Mouse (Mus musculus) MEL (cell line): ENCODE data around the gene Ece2. TPM values are rescaled to one million over a fixed set of nuclear protein-coding genes. Genes with fewer than 3 reads are reported as not detected.
A peak's percentile ranks its signal among the peaks of the same experiment; 100 is the strongest.

Source experiments
- DNase-seq: peaks from one replicate; pipeline ENCODE4 v3.0.0; 2011; ENCODE audit warnings: low read depth, low spot score
- H3K27ac ChIP-seq: 2 replicates; pipeline ENCODE4 v1.5.1; 2012; ENCODE audit warnings: low read depth, mild to moderate bottlenecking, control low read depth, low read length, moderate library complexity; ENCODE audit not compliant: control insufficient read depth
- H3K27me3 ChIP-seq, 2 experiments: fragments of 150-350 bp in 1 of 2; sonication (generic) in 1 of 2; 2 replicates each; pipeline ENCODE4 v1.6.1; 2012; ENCODE audit warnings: low read length in 2 of 2, mild to moderate bottlenecking in 2 of 2, improper control_type of control experiment in 1 of 2, moderate library complexity in 1 of 2; ENCODE audit not compliant: insufficient read depth in 2 of 2, control insufficient read depth in 1 of 2
- H3K36me3 ChIP-seq, 2 experiments: 2 replicates each; pipeline ENCODE4 v1.6.1; 2012 to 2014; ENCODE audit warnings: low read length in 2 of 2, improper control_type of control experiment in 1 of 2, inconsistent platforms in 1 of 2, mild to moderate bottlenecking in 1 of 2; ENCODE audit not compliant: insufficient read depth in 2 of 2, control insufficient read depth in 1 of 2
- H3K4me1 ChIP-seq, 2 experiments: fragments of 150-350 bp in 1 of 2; sonication (generic) in 1 of 2; 2 replicates each; pipeline ENCODE4 v1.6.1; 2012; ENCODE audit warnings: low read length in 2 of 2, improper control_type of control experiment in 1 of 2, mild to moderate bottlenecking in 1 of 2; ENCODE audit not compliant: insufficient read depth in 2 of 2, control insufficient read depth in 1 of 2
- H3K4me3 ChIP-seq, 2 experiments: fragments of 150-350 bp in 1 of 2; sonication (generic) in 1 of 2; 2 replicates each; pipeline ENCODE4 v1.5.1; 2012; ENCODE audit warnings: low read depth in 2 of 2, low read length in 2 of 2, mild to moderate bottlenecking in 2 of 2, moderate library complexity in 2 of 2, control low read depth in 1 of 2, improper control_type of control experiment in 1 of 2; ENCODE audit not compliant: control insufficient read depth in 1 of 2, insufficient read depth in 1 of 2
- H3K79me2 ChIP-seq: 2 replicates; pipeline ENCODE4 v1.6.1; 2012; ENCODE audit warnings: mild to moderate bottlenecking, low read length, moderate library complexity; ENCODE audit not compliant: control insufficient read depth, poor library complexity, insufficient read depth
- H3K9ac ChIP-seq: 2 replicates; pipeline ENCODE4 v1.6.1; 2012; ENCODE audit warnings: low read depth, mild to moderate bottlenecking, control low read depth, low read length, moderate library complexity; ENCODE audit not compliant: control insufficient read depth, poor library complexity, severe bottlenecking
- H3K9me3 ChIP-seq: fragments of 150-350 bp; sonication (generic); replicated peaks from 2 replicates; pipeline ENCODE4 v1.6.1; 2012; ENCODE audit warnings: mild to moderate bottlenecking, low read length, improper control_type of control experiment, moderate library complexity; ENCODE audit not compliant: insufficient read depth
- CTCF ChIP-seq, 3 experiments: IDR thresholded peaks in 2 of 3; conservative IDR thresholded peaks in 1 of 3; 2 replicates each; pipeline ENCODE4 v1.5.1; 2011 to 2012; ENCODE audit warnings: low read length in 3 of 3, low read depth in 2 of 3, mild to moderate bottlenecking in 2 of 3, improper control_type of control experiment in 1 of 3, inconsistent platforms in 1 of 3, mixed read lengths in 1 of 3, moderate library complexity in 1 of 3; ENCODE audit not compliant: control insufficient read depth in 1 of 3, insufficient read depth in 1 of 3, poor library complexity in 1 of 3, severe bottlenecking in 1 of 3
- GATA1 ChIP-seq: IDR thresholded peaks from 2 replicates; pipeline ENCODE4 v1.6.1; 2011; ENCODE audit warnings: low read depth, low read length, improper control_type of control experiment
- HCFC1 ChIP-seq: IDR thresholded peaks from 2 replicates; pipeline ENCODE4 v1.6.1; 2012; ENCODE audit warnings: low read depth, mild to moderate bottlenecking, inconsistent platforms, low read length, improper control_type of control experiment, moderate library complexity
- MAX ChIP-seq: IDR thresholded peaks from 2 replicates; pipeline ENCODE4 v1.6.1; 2011; ENCODE audit warnings: low read length, improper control_type of control experiment
- MEF2A ChIP-seq: IDR thresholded peaks from 2 replicates; pipeline ENCODE4 v1.6.1; 2014; ENCODE audit warnings: low read depth, mild to moderate bottlenecking, inconsistent platforms, low read length, improper control_type of control experiment; ENCODE audit not compliant: poor library complexity, insufficient replicate concordance, severe bottlenecking; ENCODE audit errors: extremely low read depth
- MXI1 ChIP-seq: IDR thresholded peaks from 2 replicates; pipeline ENCODE4 v1.6.1; 2011; ENCODE audit warnings: mild to moderate bottlenecking, low read depth, low read length, improper control_type of control experiment
- MYC ChIP-seq: IDR thresholded peaks from 2 replicates; pipeline ENCODE4 v1.6.1; 2011; ENCODE audit warnings: low read depth, mild to moderate bottlenecking, low read length, improper control_type of control experiment, moderate library complexity
- NELFE ChIP-seq: IDR thresholded peaks from 2 replicates; pipeline ENCODE4 v1.6.1; 2011; ENCODE audit warnings: low read depth, low read length, improper control_type of control experiment
- RAD21 ChIP-seq: IDR thresholded peaks from 2 replicates; pipeline ENCODE4 v1.6.1; 2011; ENCODE audit warnings: mild to moderate bottlenecking, low read depth, low read length, improper control_type of control experiment
- SMC3 ChIP-seq: IDR thresholded peaks from 2 replicates; pipeline ENCODE4 v1.6.1; 2011; ENCODE audit warnings: low read depth, low read length, improper control_type of control experiment
- TCF12 ChIP-seq: IDR thresholded peaks from 2 replicates; pipeline ENCODE4 v1.6.1; 2014; ENCODE audit warnings: low read depth, mild to moderate bottlenecking, inconsistent platforms, low read length, improper control_type of control experiment, moderate library complexity
- UBTF ChIP-seq: IDR thresholded peaks from 2 replicates; pipeline ENCODE4 v1.6.1; 2012; ENCODE audit warnings: low read depth, mild to moderate bottlenecking, inconsistent platforms, low read length, improper control_type of control experiment, moderate library complexity, borderline replicate concordance; ENCODE audit not compliant: insufficient read depth
- USF1 ChIP-seq: IDR thresholded peaks from 2 replicates; pipeline ENCODE4 v1.6.1; 2014; ENCODE audit warnings: low read depth, mild to moderate bottlenecking, inconsistent platforms, low read length, improper control_type of control experiment, moderate library complexity
- ZC3H11A ChIP-seq: IDR thresholded peaks from 2 replicates; pipeline ENCODE4 v1.6.1; 2012; ENCODE audit warnings: low read depth, mild to moderate bottlenecking, inconsistent platforms, low read length, improper control_type of control experiment
- polyA plus RNA-seq, 2 experiments: library from polyadenylated mRNA; stranded (reverse) in 1 of 2; unstranded in 1 of 2; fragments of >175 nt in 1 of 2; fragments of >200 nt in 1 of 2; gene quantifications; 2 replicates each; pipeline versions ENCODE4 v1.2.1 to v1.2.4; 2012; ENCODE audit warnings: low replicate concordance in 2 of 2, low read depth in 1 of 2; ENCODE audit not compliant: insufficient read length in 2 of 2, insufficient read depth in 1 of 2, missing spikeins in 1 of 2
- total RNA-seq: library from RNA; depleted of rRNA; stranded (reverse); fragments of 300-350 nt; gene quantifications from 2 replicates; pipeline ENCODE4 v1.2.3, GENCODE M21; 2012

The Ece2 gene
- total and polyA plus RNA-seq, 3 experiments = 4.9 to 7.4 TPM; not detected in 1

- Histone ChIP-seq H3K4me1 (peaks cover 5 to 13% of the 10 kb centered on the region in 2 experiments), H3K9me3 (no peaks in the 10 kb centered on the region), H3K36me3 (peaks cover 0 to 11% of the 10 kb centered on the region in 2 experiments), H3K4me3 (no peak overlapping the region), H3K9ac (no peak overlapping the region), H3K27ac (no peak overlapping the region), H3K79me2 (no peaks in the 10 kb centered on the region), H3K27me3 (no peaks in the 10 kb centered on the region)
- TF ChIP-seq RAD21 (peak; percentile 83), GATA1 (no peak), ZC3H11A (peak; percentile 68), SMC3 (peak; percentile 69), TCF12 (no peak), CTCF (IDR thresholded peaks at IDR 0.05 in 2 of 3, conservative IDR thresholded peaks at IDR 0.05 in 1 of 3; ENCODE audit: control insufficient read depth in 1 of 3, insufficient read depth in 1 of 3, low read depth in 2 of 3, low read length in 3 of 3, poor library complexity in 1 of 3, severe bottlenecking in 1 of 3) (peak; percentile 61 to 88 (median 78))
- peak; percentile 56 for DNase-seq
Observed at GRCm38 (mm10) chr16:20642161-20642560, 12.5 kb downstream of the Ece2 start.

- no peaks in the 10 kb centered on the region for H3K79me2 ChIP-seq
- TF ChIP-seq MEF2A = no peak
- TF ChIP-seq MXI1 = no peak
- no peak for TF ChIP-seq UBTF
- TF ChIP-seq NELFE = no peak
- TF ChIP-seq MAX = no peak
- no peak for TF ChIP-seq HCFC1
- TF ChIP-seq MYC = no peak
- no peak for TF ChIP-seq USF1
- TF ChIP-seq, all 39 proteins: peak for 0
- no peaks in the 10 kb centered on the region for H3K9me3 ChIP-seq
- no peak for DNase-seq
- peaks cover 5 to 13% of the 10 kb centered on the region in 2 experiments for H3K4me1 ChIP-seq
- no peak overlapping the region for H3K27ac ChIP-seq
- no peaks in the 10 kb centered on the region for H3K27me3 ChIP-seq
- no peak overlapping the region for H3K9ac ChIP-seq
- H3K4me3 ChIP-seq = no peak overlapping the region
- H3K36me3 ChIP-seq = peaks cover 0 to 11% of the 10 kb centered on the region in 2 experiments
Observed at GRCm38 (mm10) chr16:20643911-20644310, 14.3 kb downstream of the Ece2 start.
